Mouse (Mus musculus) spleen, postnatal 4 days (tissue): ENCODE measurements around the gene Ubtd2.

ENCODE experiments used
- DNase-seq, 2 experiments: peaks; one replicate each; pipeline ENCODE4 v3.0.0; 2022; ENCODE audit warnings: low spot score in 2 of 2

Gene Ubtd2

GRCm38 (mm10) chr11:32454800-32455506 is at the start of gene Ubtd2:
Ubtd2 (plus strand) TSS chr11:32455370.
- peak; percentile 96 to 99 for DNase-seq

GRCm38 (mm10) chr11:32407863-32408262 is 47.3 kb upstream of the Ubtd2 start:
- no peak for DNase-seq

GRCm38 (mm10) chr11:32409052-32409451 is 46.1 kb upstream of the Ubtd2 start:
- no peak for DNase-seq

GRCm38 (mm10) chr11:32409823-32410562 is 45.2 kb upstream of the Ubtd2 start:
- DNase-seq: no peak

GRCm38 (mm10) chr11:32420001-32420400 is 35.2 kb upstream of the Ubtd2 start:
- no peak for DNase-seq

- no peak for DNase-seq
These were observed 31.9 kb upstream of the Ubtd2 start for GRCm38 (mm10) chr11:32423311-32423710.

GRCm38 (mm10) chr11:32424600-32424999 is 30.6 kb upstream of the Ubtd2 start:
- no peak for DNase-seq

GRCm38 (mm10) chr11:32425043-32425658 is 30.0 kb upstream of the Ubtd2 start:
- no peak for DNase-seq

- no peak for DNase-seq
These were observed 27.6 kb upstream of the Ubtd2 start for GRCm38 (mm10) chr11:32427537-32427936.

GRCm38 (mm10) chr11:32435410-32436060 is 19.6 kb upstream of the Ubtd2 start:
- DNase-seq: no peak

- DNase-seq: no peak
These were observed 12.6 kb upstream of the Ubtd2 start for GRCm38 (mm10) chr11:32442576-32442975.

- no peak for DNase-seq
These were observed 10.9 kb upstream of the Ubtd2 start for GRCm38 (mm10) chr11:32444266-32444665.

GRCm38 (mm10) chr11:32445135-32445534 is 10.0 kb upstream of the Ubtd2 start:
- no peak for DNase-seq

GRCm38 (mm10) chr11:32445637-32446226 is 9.4 kb upstream of the Ubtd2 start:
- DNase-seq: no peak

GRCm38 (mm10) chr11:32450216-32450615 is 5.0 kb upstream of the Ubtd2 start:
- peak in 1 of 2 experiments; percentile 38 for DNase-seq

- DNase-seq: no peak
These were observed 3.9 kb upstream of the Ubtd2 start for GRCm38 (mm10) chr11:32451306-32451705.

GRCm38 (mm10) chr11:32452745-32453144 is 2.4 kb upstream of the Ubtd2 start:
- DNase-seq: no peak

GRCm38 (mm10) chr11:32453353-32453915 is 1.7 kb upstream of the Ubtd2 start:
- no peak for DNase-seq

- DNase-seq: no peak
These were observed 855 bp upstream of the Ubtd2 start for GRCm38 (mm10) chr11:32454231-32454799.

GRCm38 (mm10) chr11:32455507-32456141 is 454 bp downstream of the Ubtd2 start:
- DNase-seq: no peak

GRCm38 (mm10) chr11:32456356-32456755 is 1.2 kb downstream of the Ubtd2 start:
- DNase-seq: no peak
